Mouse (Mus musculus) central nervous system, embryonic 18 days (tissue): Measurements from ENCODE around the gene Spp1. TPM values are rescaled to one million over a fixed set of nuclear protein-coding genes. Genes with fewer than 3 reads are reported as not detected.

ENCODE experiments used
- polyA plus RNA-seq: library from polyadenylated mRNA; depleted of rRNA; stranded (reverse); fragments of >200 nt; gene quantifications from 2 replicates; pipeline ENCODE4 v1.2.3, GENCODE M21; 2012; rRNA removed

Spp1 gene
- polyA plus RNA-seq, result 15.6 and 141 TPM in 2 replicates

DNA sequence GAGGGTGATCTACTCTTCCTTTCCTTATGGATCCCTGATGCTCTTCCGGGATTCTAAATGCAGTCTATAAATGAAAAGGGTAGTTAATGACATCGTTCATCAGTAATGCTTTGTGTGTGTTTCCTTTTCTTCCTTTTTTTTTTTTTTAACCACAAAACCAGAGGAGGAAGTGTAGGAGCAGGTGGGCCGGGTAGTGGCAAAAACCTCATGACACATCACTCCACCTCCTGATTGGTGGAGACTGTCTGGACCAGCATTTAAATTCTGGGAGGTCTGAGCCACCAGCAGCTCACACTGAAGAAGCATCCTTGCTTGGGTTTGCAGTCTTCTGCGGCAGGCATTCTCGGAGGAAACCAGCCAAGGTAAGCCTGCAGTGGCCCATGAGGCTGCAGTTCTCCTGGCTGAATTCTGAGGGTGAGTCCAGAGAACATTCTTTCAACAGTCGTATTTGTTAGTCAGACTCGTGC, at the start of gene Spp1:
Spp1 (plus strand) TSS at position 284 of the 467 bp plus-strand sequence.

DNA sequence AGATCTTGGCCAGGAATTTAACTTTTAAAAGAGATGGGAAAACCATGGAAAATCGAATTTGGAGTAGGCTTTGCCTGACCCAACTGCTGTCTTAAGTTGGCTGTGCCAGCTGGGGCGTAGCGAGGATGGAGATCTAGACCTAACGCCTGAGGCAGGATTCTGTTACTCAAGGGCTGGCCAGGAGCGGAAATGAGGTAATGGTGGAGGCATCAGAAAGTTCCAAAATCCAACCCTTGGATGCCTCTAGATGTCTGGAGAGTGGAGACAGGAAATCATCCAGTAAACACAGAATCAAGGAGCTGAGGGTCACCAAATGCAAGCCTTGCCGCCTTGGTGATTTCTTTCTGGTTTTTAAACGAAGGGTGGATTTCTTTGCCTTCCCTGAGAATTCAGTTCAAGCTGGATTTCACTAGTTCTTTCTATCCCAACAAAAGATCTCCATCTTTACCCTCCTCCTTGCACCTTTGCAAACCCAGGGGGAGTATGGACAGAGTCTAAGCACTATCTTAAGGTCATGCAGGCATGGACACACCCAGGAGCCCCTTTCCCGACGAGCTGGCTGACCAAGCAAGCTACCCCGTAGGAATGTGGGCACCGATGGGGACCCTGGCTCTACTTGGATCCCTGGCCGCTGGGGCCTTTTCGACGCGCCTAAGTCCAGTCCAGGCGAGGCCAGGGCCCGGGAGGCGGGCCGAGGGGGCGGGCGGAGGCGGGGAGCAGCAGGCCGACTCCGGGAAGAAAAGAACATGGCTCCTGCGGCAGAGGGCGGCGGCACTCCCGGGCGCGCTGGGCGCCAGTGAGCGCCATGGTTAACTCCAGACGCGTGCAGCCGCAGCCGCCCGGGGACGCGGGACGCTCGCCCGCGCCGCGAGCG, 24.2 kb downstream of the Spp1 start, which contains the start of gene Pkd2:
Pkd2 (plus strand) TSS at position 619 of the 874 bp plus-strand sequence.

Other genes starting within 250 kb of the Spp1 start
- 0.09 and 2.5 TPM in 2 replicates for gene Dmp1, start 232.5 kb upstream of the Spp1 start, polyA plus RNA-seq
- 0.58 and 35.9 TPM in 2 replicates for gene Ibsp, start 135.9 kb upstream of the Spp1 start, polyA plus RNA-seq
- gene Mepe, start 109.8 kb upstream of the Spp1 start, polyA plus RNA-seq, result 0.09 TPM in 1 of 2 replicates, not detected in the other
- gene Pkd2, start 24.3 kb downstream of the Spp1 start, polyA plus RNA-seq, result 31.5 and 35.1 TPM in 2 replicates
- 3.3 and 3.6 TPM in 2 replicates for gene BC005561, start 73.2 kb downstream of the Spp1 start, polyA plus RNA-seq